Mouse (Mus musculus): ENCODE results near the gene Olfr485. TPM values are rescaled to one million over a fixed set of nuclear protein-coding genes. Genes with fewer than 3 reads are reported as not detected.
"Not testable (repeated sequence)": the region's sequence is repeated elsewhere in the genome, so short reads cannot be mapped to it uniquely, and the experiment has no call there.

The Olfr485 gene
- not detected in 2 replicates for polyA plus RNA-seq (2012; rRNA removed)
- not detected in 2 replicates for polyA plus RNA-seq (2014; fragmentation: Nextera tagmentation; extraction: Ambion mirVana)

- no peak within 1 kb of the TSS for H3K4me3 ChIP-seq (ENCODE audit: insufficient read depth in 1 of 2, low read depth in 2 of 2, low read length in 2 of 2)
- no peaks in the 10 kb centered on the region for H3K27me3 ChIP-seq (ENCODE audit: control insufficient read depth, insufficient read depth, low read length)
- H3K36me3 ChIP-seq (replicated peaks; ENCODE audit: control insufficient read depth, insufficient read depth, low read depth), result no peaks in the 10 kb centered on the region
- DNase-seq (ENCODE audit: low read depth in 3 of 3, low spot score in 3 of 3), result no peak
- no peak within 1 kb of the TSS for H3K9ac ChIP-seq (replicated peaks)
- no peak for TF ChIP-seq EP300 (IDR thresholded peaks at IDR 0.05; ENCODE audit: low read depth)
- no peak for TF ChIP-seq CTCF (IDR thresholded peaks at IDR 0.05; ENCODE audit: low read depth)
- H3K9me3 ChIP-seq (ENCODE audit: control insufficient read depth, low read length), result no peaks in the 10 kb centered on the region
- H3K4me1 ChIP-seq (replicated peaks; ENCODE audit: control insufficient read depth in 2 of 2, insufficient read depth in 2 of 2, low read length in 1 of 2), result no peaks in the 10 kb centered on the region
- ATAC-seq (ENCODE audit: insufficient read depth), result no peak
- H3K27ac ChIP-seq, result no peak within 1 kb of the TSS
- H3K4me2 ChIP-seq (ENCODE audit: low read depth), result no peak within 1 kb of the TSS
Measured at GRCm38 (mm10) chr7:108159771-108160170, at the start of gene Olfr485. Gene Olfr485 (minus strand): TSS chr7:108159871.

- 59% methylated on average over 6 of the region's 6 CpGs for WGBS (ENCODE audit: insufficient replicate concordance)
- no peaks in the 10 kb centered on the region for H3K36me3 ChIP-seq (replicated peaks; ENCODE audit: control insufficient read depth, insufficient read depth, low read depth)
- H3K9ac ChIP-seq (replicated peaks), result no peak overlapping the region
- no peak overlapping the region for H3K4me3 ChIP-seq (ENCODE audit: insufficient read depth in 1 of 2, low read depth in 2 of 2, low read length in 2 of 2)
- H3K27ac ChIP-seq, result no peak overlapping the region
- H3K9me3 ChIP-seq (ENCODE audit: control insufficient read depth, low read length), result no peaks in the 10 kb centered on the region
- H3K4me2 ChIP-seq (ENCODE audit: low read depth), result no peak overlapping the region
- ATAC-seq (ENCODE audit: insufficient read depth) (no peak), DNase-seq (ENCODE audit: low read depth in 3 of 3, low spot score in 3 of 3) (no peak)
- no peaks in the 10 kb centered on the region for H3K27me3 ChIP-seq (ENCODE audit: control insufficient read depth, insufficient read depth, low read length)
- TF ChIP-seq EP300 (IDR thresholded peaks at IDR 0.05; ENCODE audit: low read depth) (no peak), CTCF (IDR thresholded peaks at IDR 0.05; ENCODE audit: low read depth) (no peak)
- H3K4me1 ChIP-seq (replicated peaks; ENCODE audit: control insufficient read depth in 2 of 2, insufficient read depth in 2 of 2, low read length in 1 of 2), result no peaks in the 10 kb centered on the region
Measured at GRCm38 (mm10) chr7:108196938-108197337, 37.3 kb upstream of the Olfr485 start.

GRCm38 (mm10) chr7:108196337-108196736 lies 36.7 kb upstream of the Olfr485 start:
- not testable (repeated sequence) for H3K9ac ChIP-seq (replicated peaks); H3K27me3 ChIP-seq (ENCODE audit: control insufficient read depth, insufficient read depth, low read length); ATAC-seq (ENCODE audit: insufficient read depth); H3K27ac ChIP-seq; DNase-seq (ENCODE audit: low read depth in 3 of 3, low spot score in 3 of 3); H3K4me3 ChIP-seq (ENCODE audit: insufficient read depth in 1 of 2, low read depth in 2 of 2, low read length in 2 of 2); H3K4me2 ChIP-seq (ENCODE audit: low read depth); H3K9me3 ChIP-seq (ENCODE audit: control insufficient read depth, low read length); H3K36me3 ChIP-seq (replicated peaks; ENCODE audit: control insufficient read depth, insufficient read depth, low read depth); H3K4me1 ChIP-seq (replicated peaks; ENCODE audit: control insufficient read depth in 2 of 2, insufficient read depth in 2 of 2, low read length in 1 of 2)
- 39% methylated on average over 3 of the region's 3 CpGs for WGBS (ENCODE audit: insufficient replicate concordance)

GRCm38 (mm10) chr7:108192714-108193113 lies 33.0 kb upstream of the Olfr485 start:
- H3K4me2 ChIP-seq (ENCODE audit: low read depth); H3K4me3 ChIP-seq (ENCODE audit: insufficient read depth in 1 of 2, low read depth in 2 of 2, low read length in 2 of 2); H3K27me3 ChIP-seq (ENCODE audit: control insufficient read depth, insufficient read depth, low read length); H3K27ac ChIP-seq; ATAC-seq (ENCODE audit: insufficient read depth); H3K4me1 ChIP-seq (replicated peaks; ENCODE audit: control insufficient read depth in 2 of 2, insufficient read depth in 2 of 2, low read length in 1 of 2); H3K9me3 ChIP-seq (ENCODE audit: control insufficient read depth, low read length); H3K9ac ChIP-seq (replicated peaks); H3K36me3 ChIP-seq (replicated peaks; ENCODE audit: control insufficient read depth, insufficient read depth, low read depth); DNase-seq (ENCODE audit: low read depth in 3 of 3, low spot score in 3 of 3): not testable (repeated sequence)
- whole genome bisulfite sequencing (ENCODE audit: insufficient replicate concordance), result 44% methylated on average over 1 of the region's 1 CpGs

GRCm38 (mm10) chr7:108191196-108191595 lies 31.5 kb upstream of the Olfr485 start:
- not testable (repeated sequence) for H3K27me3 ChIP-seq (ENCODE audit: control insufficient read depth, insufficient read depth, low read length); H3K9ac ChIP-seq (replicated peaks); H3K9me3 ChIP-seq (ENCODE audit: control insufficient read depth, low read length); H3K36me3 ChIP-seq (replicated peaks; ENCODE audit: control insufficient read depth, insufficient read depth, low read depth); H3K27ac ChIP-seq; DNase-seq (ENCODE audit: low read depth in 3 of 3, low spot score in 3 of 3); H3K4me1 ChIP-seq (replicated peaks; ENCODE audit: control insufficient read depth in 2 of 2, insufficient read depth in 2 of 2, low read length in 1 of 2); H3K4me2 ChIP-seq (ENCODE audit: low read depth); H3K4me3 ChIP-seq (ENCODE audit: insufficient read depth in 1 of 2, low read depth in 2 of 2, low read length in 2 of 2); ATAC-seq (ENCODE audit: insufficient read depth)
- 49% methylated on average over 2 of the region's 2 CpGs for WGBS (ENCODE audit: insufficient replicate concordance)

GRCm38 (mm10) chr7:108185237-108185636 lies 25.6 kb upstream of the Olfr485 start:
- not testable (repeated sequence) for H3K27ac ChIP-seq; H3K9ac ChIP-seq (replicated peaks); DNase-seq (ENCODE audit: low read depth in 3 of 3, low spot score in 3 of 3); H3K4me2 ChIP-seq (ENCODE audit: low read depth); H3K36me3 ChIP-seq (replicated peaks; ENCODE audit: control insufficient read depth, insufficient read depth, low read depth); H3K4me1 ChIP-seq (replicated peaks; ENCODE audit: control insufficient read depth in 2 of 2, insufficient read depth in 2 of 2, low read length in 1 of 2); H3K9me3 ChIP-seq (ENCODE audit: control insufficient read depth, low read length); ATAC-seq (ENCODE audit: insufficient read depth); H3K4me3 ChIP-seq (ENCODE audit: insufficient read depth in 1 of 2, low read depth in 2 of 2, low read length in 2 of 2); H3K27me3 ChIP-seq (ENCODE audit: control insufficient read depth, insufficient read depth, low read length)
- 74% methylated on average over 2 of the region's 2 CpGs for WGBS (ENCODE audit: insufficient replicate concordance)

- DNase-seq (ENCODE audit: low read depth in 3 of 3, low spot score in 3 of 3); H3K4me3 ChIP-seq (ENCODE audit: insufficient read depth in 1 of 2, low read depth in 2 of 2, low read length in 2 of 2); H3K4me1 ChIP-seq (replicated peaks; ENCODE audit: control insufficient read depth in 2 of 2, insufficient read depth in 2 of 2, low read length in 1 of 2); H3K9ac ChIP-seq (replicated peaks); H3K27me3 ChIP-seq (ENCODE audit: control insufficient read depth, insufficient read depth, low read length); H3K4me2 ChIP-seq (ENCODE audit: low read depth); H3K9me3 ChIP-seq (ENCODE audit: control insufficient read depth, low read length); H3K27ac ChIP-seq; H3K36me3 ChIP-seq (replicated peaks; ENCODE audit: control insufficient read depth, insufficient read depth, low read depth); ATAC-seq (ENCODE audit: insufficient read depth): not testable (repeated sequence)
- 76% methylated on average over 3 of the region's 3 CpGs for WGBS (ENCODE audit: insufficient replicate concordance)
Measured at GRCm38 (mm10) chr7:108184401-108184800, 24.7 kb upstream of the Olfr485 start.

GRCm38 (mm10) chr7:108172642-108173041 lies 13.0 kb upstream of the Olfr485 start, which contains the start of gene Olfr486:
Gene Olfr486 (minus strand): TSS chr7:108172742.
- not testable (repeated sequence) for H3K4me1 ChIP-seq (replicated peaks; ENCODE audit: control insufficient read depth in 2 of 2, insufficient read depth in 2 of 2, low read length in 1 of 2); H3K4me2 ChIP-seq (ENCODE audit: low read depth); DNase-seq (ENCODE audit: low read depth in 3 of 3, low spot score in 3 of 3); H3K9ac ChIP-seq (replicated peaks); H3K27me3 ChIP-seq (ENCODE audit: control insufficient read depth, insufficient read depth, low read length); ATAC-seq (ENCODE audit: insufficient read depth); H3K4me3 ChIP-seq (ENCODE audit: insufficient read depth in 1 of 2, low read depth in 2 of 2, low read length in 2 of 2); H3K9me3 ChIP-seq (ENCODE audit: control insufficient read depth, low read length); H3K27ac ChIP-seq; H3K36me3 ChIP-seq (replicated peaks; ENCODE audit: control insufficient read depth, insufficient read depth, low read depth)
- WGBS (ENCODE audit: insufficient replicate concordance), result 64% methylated on average over 1 of the region's 1 CpGs

All from liver, embryonic 14.5 days (tissue).